Mouse (Mus musculus) heart, adult 18-20 months (tissue): Measurements from ENCODE around the gene Gtsf1. TPM values are rescaled to one million over a fixed set of nuclear protein-coding genes. Genes with fewer than 3 reads are reported as not detected.

Source experiments
- DNase-seq, 2 experiments: peaks; one replicate each; pipeline ENCODE4 v3.0.0; 2021 to 2022; ENCODE audit warnings: mixed read lengths in 1 of 2
- total RNA-seq, 2 experiments: library from RNA; stranded (reverse); gene quantifications; 2 replicates each; pipeline ENCODE4 v1.2.3; 2021

The Gtsf1 gene
- total RNA-seq, 2 experiments from 2014 or later, result not detected

- no peak for DNase-seq
Observed at GRCm38 (mm10) chr15:103377752-103378664, 52.3 kb downstream of the Gtsf1 start.

- DNase-seq, result peak; percentile 71 to 81
Observed at GRCm38 (mm10) chr15:103376837-103377269, 53.4 kb downstream of the Gtsf1 start.

GRCm38 (mm10) chr15:103375112-103375800 lies 55.0 kb downstream of the Gtsf1 start:
- DNase-seq, result peak; percentile 68 to 70

- DNase-seq, result no peak
Observed at GRCm38 (mm10) chr15:103372461-103372860, 57.8 kb downstream of the Gtsf1 start.

- peak in 1 of 2 experiments; percentile 53 for DNase-seq
Observed at GRCm38 (mm10) chr15:103371741-103372140, 58.5 kb downstream of the Gtsf1 start.

GRCm38 (mm10) chr15:103371208-103371607 lies 59.1 kb downstream of the Gtsf1 start:
- peak; percentile 60 to 74 for DNase-seq

GRCm38 (mm10) chr15:103370462-103370861 lies 59.8 kb downstream of the Gtsf1 start:
- DNase-seq, result no peak

- DNase-seq, result no peak
Observed at GRCm38 (mm10) chr15:103369123-103369522, 61.1 kb downstream of the Gtsf1 start.

- DNase-seq, result peak; percentile 48 to 81
Observed at GRCm38 (mm10) chr15:103368179-103368940, 61.9 kb downstream of the Gtsf1 start.

- peak; percentile 89 to 93 for DNase-seq
Observed at GRCm38 (mm10) chr15:103366376-103367149, 63.7 kb downstream of the Gtsf1 start, which contains the start of gene Itga5. TSS of gene Itga5 (minus strand) at chr15:103366763.

- peak; percentile 69 to 78 for DNase-seq
Observed at GRCm38 (mm10) chr15:103365471-103366375, 64.5 kb downstream of the Gtsf1 start.

GRCm38 (mm10) chr15:103364761-103365160 lies 65.5 kb downstream of the Gtsf1 start:
- no peak for DNase-seq

- DNase-seq, result no peak
Observed at GRCm38 (mm10) chr15:103363809-103364208, 66.5 kb downstream of the Gtsf1 start.

GRCm38 (mm10) chr15:103362950-103363349 lies 67.3 kb downstream of the Gtsf1 start:
- DNase-seq, result no peak

GRCm38 (mm10) chr15:103362333-103362732 lies 67.9 kb downstream of the Gtsf1 start:
- no peak for DNase-seq

- no peak for DNase-seq
Observed at GRCm38 (mm10) chr15:103361269-103361668, 69.0 kb downstream of the Gtsf1 start.

- DNase-seq, result peak in 1 of 2 experiments; percentile 84
Observed at GRCm38 (mm10) chr15:103359869-103360602, 70.2 kb downstream of the Gtsf1 start.

- peak in 1 of 2 experiments; percentile 61 for DNase-seq
Observed at GRCm38 (mm10) chr15:103359122-103359510, 71.2 kb downstream of the Gtsf1 start.
